Mouse (Mus musculus) CH12.LX (cell line): ENCODE data around the gene Itgb3.

Experiments
- CTCF ChIP-seq, 2 experiments: IDR thresholded peaks in 1 of 2; conservative IDR thresholded peaks in 1 of 2; 2 replicates each; pipeline ENCODE4 v1.5.1; 2011 to 2012; ENCODE audit warnings: low read depth in 2 of 2, low read length in 2 of 2, improper control_type of control experiment in 1 of 2, inconsistent platforms in 1 of 2, mild to moderate bottlenecking in 1 of 2, moderate library complexity in 1 of 2
- E2F4 ChIP-seq: IDR thresholded peaks from 2 replicates; pipeline ENCODE4 v1.6.1; 2011; ENCODE audit warnings: low read depth, low read length, improper control_type of control experiment; ENCODE audit not compliant: insufficient replicate concordance
- ETS1 ChIP-seq: conservative IDR thresholded peaks from 2 replicates; pipeline ENCODE4 v1.6.1; 2012; ENCODE audit warnings: low read depth, mild to moderate bottlenecking, inconsistent platforms, low read length, improper control_type of control experiment, moderate library complexity
- GABPA ChIP-seq: IDR thresholded peaks from 2 replicates; pipeline ENCODE4 v1.6.1; 2012; ENCODE audit warnings: low read depth, low read length, improper control_type of control experiment, inconsistent platforms; ENCODE audit not compliant: insufficient replicate concordance
- MAX ChIP-seq: IDR thresholded peaks from 2 replicates; pipeline ENCODE4 v1.6.1; 2011; ENCODE audit warnings: low read length, improper control_type of control experiment
- MAZ ChIP-seq: IDR thresholded peaks from 2 replicates; pipeline ENCODE4 v1.6.1; 2012; ENCODE audit warnings: low read depth, mild to moderate bottlenecking, inconsistent platforms, low read length, improper control_type of control experiment, moderate library complexity
- MXI1 ChIP-seq: IDR thresholded peaks from 2 replicates; pipeline ENCODE4 v1.6.1; 2011; ENCODE audit warnings: mild to moderate bottlenecking, low read depth, low read length, improper control_type of control experiment
- POLR2A ChIP-seq: IDR thresholded peaks from 2 replicates; pipeline ENCODE4 v1.6.1; 2011; ENCODE audit warnings: low read depth, mild to moderate bottlenecking, improper control_type of control experiment, low read length
- USF2 ChIP-seq: conservative IDR thresholded peaks from 2 replicates; pipeline ENCODE4 v1.6.1; 2011; ENCODE audit warnings: low read depth, low read length, improper control_type of control experiment
- ZNF384 ChIP-seq: IDR thresholded peaks from 2 replicates; pipeline ENCODE4 v1.6.1; 2012; ENCODE audit warnings: low read depth, low read length, improper control_type of control experiment, inconsistent platforms

DNA sequence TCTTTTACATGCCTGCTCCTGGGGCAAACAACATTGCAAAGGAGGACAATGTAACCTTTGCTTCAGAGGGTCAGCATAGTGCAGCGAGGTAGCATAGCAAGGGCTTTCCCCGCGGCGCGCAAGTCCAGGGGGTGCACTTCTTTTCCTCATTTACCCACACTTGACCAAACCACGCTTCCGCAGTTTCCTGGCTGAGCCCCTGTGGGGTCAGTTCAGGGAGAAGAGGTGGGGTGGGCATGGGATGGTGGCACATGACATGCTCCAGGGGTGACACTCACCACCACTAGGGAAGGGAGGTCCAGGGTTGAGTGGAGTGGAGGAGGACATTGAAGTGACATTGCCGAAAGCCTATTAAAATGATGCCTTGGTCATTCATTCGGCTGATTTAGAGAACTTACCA is 28.7 kb upstream of the Itgb3 start:
- TF ChIP-seq POLR2A = no peak
- no peak for TF ChIP-seq MAX
- no peak for TF ChIP-seq MAZ
- no peak for TF ChIP-seq CTCF (conservative IDR thresholded peaks at IDR 0.05 in 1 of 2, IDR thresholded peaks at IDR 0.05 in 1 of 2; ENCODE audit: low read depth in 2 of 2, low read length in 2 of 2)
- no peak for TF ChIP-seq ETS1
- no peak for TF ChIP-seq GABPA
- TF ChIP-seq ZNF384 = no peak
- no peak for TF ChIP-seq E2F4
- no peak for TF ChIP-seq USF2
- no peak for TF ChIP-seq MXI1
